Mouse (Mus musculus): ENCODE data around the gene Opcml.

DNA sequence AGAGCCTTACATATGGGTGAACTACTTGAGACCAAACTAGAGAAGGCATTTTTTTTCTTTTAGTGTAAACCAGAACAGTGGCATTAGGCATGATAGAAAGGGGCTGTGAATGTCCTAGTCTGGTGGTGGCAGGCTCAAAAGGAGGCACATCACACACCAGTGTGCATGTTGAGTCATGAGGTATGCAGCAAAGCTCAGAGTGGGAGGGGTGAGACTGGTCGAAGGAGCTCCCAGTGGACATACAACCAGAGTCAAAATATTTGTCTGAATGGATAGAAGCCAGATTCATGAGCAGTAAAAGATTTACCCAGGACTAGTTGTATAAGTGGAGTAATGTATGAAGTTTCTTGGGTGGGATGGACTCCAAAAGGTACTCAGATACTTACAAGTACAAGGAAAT is 31.9 kb upstream of the Opcml start:
- no peak for TF ChIP-seq MAFK (IDR thresholded peaks at IDR 0.05; ENCODE audit: insufficient read depth, low read depth, low read length)
- no peak for TF ChIP-seq ZC3H11A (IDR thresholded peaks at IDR 0.05; ENCODE audit: borderline replicate concordance, low read depth, low read length)
